Mouse (Mus musculus): ENCODE measurements around the gene Ttll5.

- TF ChIP-seq CTCF (IDR thresholded peaks at IDR 0.05; ENCODE audit: low read depth) (peak; percentile 65), EP300 (IDR thresholded peaks at IDR 0.05; ENCODE audit: low read depth) (no peak)
Measured at GRCm38 (mm10) chr12:85865526-85865925, 41.1 kb downstream of the Ttll5 start.

Measured in heart, postnatal 0 days (tissue).